Mouse (Mus musculus): Measurements from ENCODE around the gene Ndufs6. TPM values are rescaled to one million over a fixed set of nuclear protein-coding genes. Genes with fewer than 3 reads are reported as not detected.

Gene Ndufs6
- polyA plus RNA-seq (2012): 50.1 and 53.8 TPM in 2 replicates

- TF ChIP-seq GATA1 (IDR thresholded peaks at IDR 0.05; ENCODE audit: low read length): no peak
- TF ChIP-seq TAL1 (IDR thresholded peaks at IDR 0.05; ENCODE audit: low read length): no peak
- H3K4me3 ChIP-seq (replicated peaks): peak within 1 kb of the TSS; percentile 91
- peaks cover 41% of the 10 kb centered on the region for H3K36me3 ChIP-seq (ENCODE audit: control insufficient read depth)
- no peaks in the 10 kb centered on the region for H3K27me3 ChIP-seq (ENCODE audit: control insufficient read depth)
- no peaks in the 10 kb centered on the region for H3K9me3 ChIP-seq (ENCODE audit: control insufficient read depth, low read length)
- H3K4me1 ChIP-seq (ENCODE audit: control insufficient read depth): peaks cover 57% of the 10 kb centered on the region
These were observed at the start of gene Ndufs6, which contains the start of gene Mrpl36 for GRCm38 (mm10) chr13:73327827-73328698. Ndufs6 (minus strand) TSS chr13:73328542. Mrpl36 (plus strand) TSS chr13:73328513.

GRCm38 (mm10) chr13:73377637-73378036 is 49.3 kb upstream of the Ndufs6 start:
- TF ChIP-seq TAL1 (IDR thresholded peaks at IDR 0.05; ENCODE audit: low read length) (no peak), GATA1 (IDR thresholded peaks at IDR 0.05; ENCODE audit: low read length) (no peak)

GRCm38 (mm10) chr13:73374612-73375011 is 46.3 kb upstream of the Ndufs6 start:
- H3K4me3 ChIP-seq (replicated peaks): no peak overlapping the region
- no peaks in the 10 kb centered on the region for H3K9me3 ChIP-seq (ENCODE audit: control insufficient read depth, low read length)
- TF ChIP-seq TAL1 (IDR thresholded peaks at IDR 0.05; ENCODE audit: low read length): no peak
- TF ChIP-seq GATA1 (IDR thresholded peaks at IDR 0.05; ENCODE audit: low read length): no peak
- no peaks in the 10 kb centered on the region for H3K27me3 ChIP-seq (ENCODE audit: control insufficient read depth)
- H3K4me1 ChIP-seq (ENCODE audit: control insufficient read depth): peaks cover 4% of the 10 kb centered on the region
- no peaks in the 10 kb centered on the region for H3K36me3 ChIP-seq (ENCODE audit: control insufficient read depth)

More at GRCm38 (mm10) chr13:73377637-73378036, 49.3 kb upstream of the Ndufs6 start:
- H3K9me3 ChIP-seq (ENCODE audit: control insufficient read depth, low read length): no peaks in the 10 kb centered on the region
- H3K27me3 ChIP-seq (ENCODE audit: control insufficient read depth): 0 out of 2 replicates have a peak, but pooled peaks cover 2% of the 10 kb centered on the region
- H3K4me1 ChIP-seq (ENCODE audit: control insufficient read depth): peaks cover 4% of the 10 kb centered on the region
- no peak overlapping the region for H3K4me3 ChIP-seq (replicated peaks)
- no peaks in the 10 kb centered on the region for H3K36me3 ChIP-seq (ENCODE audit: control insufficient read depth)

- Histone ChIP-seq H3K4me1 (ENCODE audit: control insufficient read depth) (peaks cover 5% of the 10 kb centered on the region), H3K36me3 (ENCODE audit: control insufficient read depth) (no peaks in the 10 kb centered on the region), H3K9me3 (ENCODE audit: control insufficient read depth, low read length) (no peaks in the 10 kb centered on the region), H3K27me3 (ENCODE audit: control insufficient read depth) (no peaks in the 10 kb centered on the region), H3K4me3 (replicated peaks) (no peak overlapping the region)
- TF ChIP-seq TAL1 (IDR thresholded peaks at IDR 0.05; ENCODE audit: low read length): no peak
- no peak for TF ChIP-seq GATA1 (IDR thresholded peaks at IDR 0.05; ENCODE audit: low read length)
These were observed 45.0 kb upstream of the Ndufs6 start for GRCm38 (mm10) chr13:73373367-73373766.

- no peak for TF ChIP-seq GATA1 (IDR thresholded peaks at IDR 0.05; ENCODE audit: low read length)
- TF ChIP-seq TAL1 (IDR thresholded peaks at IDR 0.05; ENCODE audit: low read length): no peak
- Histone ChIP-seq H3K9me3 (ENCODE audit: control insufficient read depth, low read length) (no peaks in the 10 kb centered on the region), H3K4me3 (replicated peaks) (no peak overlapping the region), H3K4me1 (ENCODE audit: control insufficient read depth) (no peaks in the 10 kb centered on the region), H3K27me3 (ENCODE audit: control insufficient read depth) (peaks cover 3% of the 10 kb centered on the region; the same call in 1 of the 2 replicates), H3K36me3 (ENCODE audit: control insufficient read depth) (no peaks in the 10 kb centered on the region)
These were observed 28.8 kb upstream of the Ndufs6 start for GRCm38 (mm10) chr13:73357106-73357505.

GRCm38 (mm10) chr13:73352491-73352890 is 24.1 kb upstream of the Ndufs6 start:
- Histone ChIP-seq H3K27me3 (ENCODE audit: control insufficient read depth) (peaks cover 5% of the 10 kb centered on the region; the same call in 1 of the 2 replicates), H3K4me1 (ENCODE audit: control insufficient read depth) (peaks cover 10% of the 10 kb centered on the region)
- TF ChIP-seq TAL1 (IDR thresholded peaks at IDR 0.05; ENCODE audit: low read length) (no peak), GATA1 (IDR thresholded peaks at IDR 0.05; ENCODE audit: low read length) (no peak)

GRCm38 (mm10) chr13:73351910-73352309 is 23.6 kb upstream of the Ndufs6 start:
- TF ChIP-seq TAL1 (IDR thresholded peaks at IDR 0.05; ENCODE audit: low read length) (no peak), GATA1 (IDR thresholded peaks at IDR 0.05; ENCODE audit: low read length) (no peak)
- Histone ChIP-seq H3K27me3 (ENCODE audit: control insufficient read depth) (peaks cover 5% of the 10 kb centered on the region; the same call in 1 of the 2 replicates), H3K36me3 (ENCODE audit: control insufficient read depth) (no peaks in the 10 kb centered on the region), H3K9me3 (ENCODE audit: control insufficient read depth, low read length) (no peaks in the 10 kb centered on the region), H3K4me1 (ENCODE audit: control insufficient read depth) (peaks cover 10% of the 10 kb centered on the region), H3K4me3 (replicated peaks) (no peak overlapping the region)

More at GRCm38 (mm10) chr13:73352491-73352890, 24.1 kb upstream of the Ndufs6 start:
- Histone ChIP-seq H3K36me3 (ENCODE audit: control insufficient read depth) (no peaks in the 10 kb centered on the region), H3K9me3 (ENCODE audit: control insufficient read depth, low read length) (no peaks in the 10 kb centered on the region), H3K4me3 (replicated peaks) (no peak overlapping the region)

GRCm38 (mm10) chr13:73350741-73351140 is 22.4 kb upstream of the Ndufs6 start:
- Histone ChIP-seq H3K4me1 (ENCODE audit: control insufficient read depth) (peaks cover 10% of the 10 kb centered on the region), H3K36me3 (ENCODE audit: control insufficient read depth) (no peaks in the 10 kb centered on the region), H3K9me3 (ENCODE audit: control insufficient read depth, low read length) (no peaks in the 10 kb centered on the region), H3K27me3 (ENCODE audit: control insufficient read depth) (peaks cover 5% of the 10 kb centered on the region; the same call in 1 of the 2 replicates), H3K4me3 (replicated peaks) (no peak overlapping the region)
- TF ChIP-seq GATA1 (IDR thresholded peaks at IDR 0.05; ENCODE audit: low read length) (no peak), TAL1 (IDR thresholded peaks at IDR 0.05; ENCODE audit: low read length) (no peak)

GRCm38 (mm10) chr13:73347922-73348650 is 19.7 kb upstream of the Ndufs6 start:
- Histone ChIP-seq H3K4me1 (ENCODE audit: control insufficient read depth) (peaks cover 10% of the 10 kb centered on the region), H3K9me3 (ENCODE audit: control insufficient read depth, low read length) (no peaks in the 10 kb centered on the region), H3K36me3 (ENCODE audit: control insufficient read depth) (no peaks in the 10 kb centered on the region), H3K4me3 (replicated peaks) (no peak overlapping the region), H3K27me3 (ENCODE audit: control insufficient read depth) (peaks cover 5% of the 10 kb centered on the region; the same call in 1 of the 2 replicates)
- no peak for TF ChIP-seq TAL1 (IDR thresholded peaks at IDR 0.05; ENCODE audit: low read length)
